Mouse (Mus musculus): ENCODE data around the gene Cdon.

GRCm38 (mm10) chr9:35522241-35522640 is 101.3 kb downstream of the Cdon start:
- no peak for TF ChIP-seq CTCF (IDR thresholded peaks at IDR 0.05; ENCODE audit: low read depth, low read length)
- TF ChIP-seq GATA2 (IDR thresholded peaks at IDR 0.05; ENCODE audit: borderline replicate concordance, low read depth, low read length), result no peak
- TF ChIP-seq TAL1 (conservative IDR thresholded peaks at IDR 0.05; ENCODE audit: low read depth, low read length), result no peak
- no peak for TF ChIP-seq POLR2AphosphoS5 (IDR thresholded peaks at IDR 0.05; ENCODE audit: insufficient replicate concordance, low read depth, low read length)
- no peak for TF ChIP-seq GATA1 (IDR thresholded peaks at IDR 0.05; ENCODE audit: borderline replicate concordance, low read length)

Data from G1E (cell line).